Mouse (Mus musculus) adrenal gland, postnatal 14 days (tissue): ENCODE measurements around the gene Cstf1. TPM values are rescaled to one million over a fixed set of nuclear protein-coding genes. Genes with fewer than 3 reads are reported as not detected.
A peak's percentile ranks its signal among the peaks of the same experiment; 100 is the strongest.

Experiments
- DNase-seq: peaks from one replicate; pipeline ENCODE4 v3.0.0; 2021; ENCODE audit warnings: mixed read lengths
- total RNA-seq: library from RNA; stranded (reverse); gene quantifications from 2 replicates; pipeline ENCODE4 v1.2.3, GENCODE M21; 2021

The Cstf1 gene
- total RNA-seq, 1 experiment from 2014 or later = 36.1 TPM

DNA sequence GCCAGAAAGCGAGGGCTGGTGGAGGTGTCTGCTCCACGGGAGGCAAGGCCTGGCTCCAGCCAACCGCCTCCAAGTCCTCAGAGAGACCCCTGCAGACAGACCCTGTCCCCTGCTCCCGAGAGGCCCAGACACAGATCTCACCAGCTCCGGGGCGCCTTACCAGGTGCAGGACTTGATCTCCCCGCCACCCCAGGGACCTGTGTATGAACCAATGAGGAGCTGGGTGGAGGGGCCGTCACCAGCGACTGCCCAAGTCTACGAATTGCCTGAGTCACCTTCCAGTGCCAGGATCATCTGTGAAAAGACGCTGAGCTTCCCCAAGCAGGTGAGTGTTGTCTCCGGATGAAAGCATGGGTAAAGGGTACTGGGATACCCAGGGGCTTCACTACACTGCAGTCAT is 45.7 kb downstream of the Cstf1 start:
- DNase-seq = no peak

DNA sequence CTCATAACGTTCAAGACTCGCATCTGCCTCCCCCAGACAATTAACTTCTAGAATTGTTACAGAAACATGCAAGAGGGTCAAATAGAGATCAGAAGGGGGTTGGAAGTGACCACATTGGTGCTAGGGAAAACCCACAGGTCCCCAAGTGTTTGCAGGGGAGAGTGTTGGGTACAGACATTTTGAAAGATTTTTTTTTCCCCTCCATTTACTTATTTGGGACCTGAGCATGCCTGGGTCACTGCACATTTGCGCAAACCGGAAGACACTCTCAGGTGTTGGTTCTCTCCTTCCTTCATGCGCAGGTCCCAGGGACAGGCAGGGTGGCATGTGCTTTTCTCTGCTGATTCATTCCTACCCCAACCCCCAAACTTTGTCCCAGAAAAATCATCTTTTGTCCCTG is 46.4 kb downstream of the Cstf1 start:
- no peak for DNase-seq

DNA sequence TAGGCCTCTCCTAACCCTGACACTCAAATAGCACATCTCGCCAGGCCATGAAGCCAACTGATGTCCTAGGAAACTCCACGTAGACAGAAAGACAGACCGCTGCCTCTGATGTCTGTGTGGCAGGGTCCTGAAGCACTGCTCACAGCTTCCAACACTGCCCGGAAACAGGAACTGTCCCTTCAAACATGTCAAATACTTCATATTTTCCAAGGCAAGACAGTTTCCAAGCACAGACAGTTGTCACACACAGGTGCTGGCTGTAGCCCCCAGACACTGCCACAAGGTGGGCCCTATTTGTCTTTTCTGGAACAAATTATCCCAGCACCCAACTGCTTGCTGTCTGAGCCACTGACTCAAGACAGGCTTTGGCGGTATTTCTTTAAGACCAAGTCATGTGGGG is 47.7 kb downstream of the Cstf1 start:
- DNase-seq = no peak

DNA sequence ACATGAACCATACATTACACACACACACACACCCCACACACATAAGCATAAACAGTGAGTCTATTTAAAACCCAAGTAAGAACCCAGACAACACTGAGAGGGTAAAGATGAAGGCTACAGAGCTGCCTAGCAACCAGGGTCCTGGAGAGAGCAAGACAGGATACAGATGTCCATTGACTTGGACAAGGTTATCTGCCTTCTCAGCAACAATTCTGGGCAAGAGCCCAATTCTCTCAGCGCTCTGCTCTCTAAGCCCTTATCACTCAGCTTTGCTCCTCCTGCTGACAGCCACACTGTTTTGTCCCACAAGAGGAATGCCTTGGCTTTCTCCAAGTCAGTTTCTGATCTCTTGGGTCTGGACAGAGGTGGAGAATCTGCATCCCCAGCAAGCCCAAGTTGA is 60.1 kb downstream of the Cstf1 start:
- DNase-seq = peak; percentile 65

Other genes with a start within 250 kb of the Cstf1 start
- gene Mc3r, start 122.2 kb upstream of the Cstf1 start, total RNA-seq = not detected in 2 replicates
- 17.1 and 26.9 TPM in 2 replicates for gene Fam210b, start 25.1 kb upstream of the Cstf1 start, total RNA-seq
- 10.5 and 14.6 TPM in 2 replicates for gene Aurka, start 146 bp upstream of the Cstf1 start, total RNA-seq
- gene Cass4, start 23.1 kb downstream of the Cstf1 start, total RNA-seq = 0.15 and 0.53 TPM in 2 replicates
- gene Rtf2, start 69.9 kb downstream of the Cstf1 start, total RNA-seq = 66.2 and 71.8 TPM in 2 replicates
- not detected in 2 replicates for gene Gcnt7, start 87.9 kb downstream of the Cstf1 start, total RNA-seq
- gene Fam209, start 101.8 kb downstream of the Cstf1 start, total RNA-seq = 0.94 TPM in 1 of 2 replicates, not detected in the other
- gene Tfap2c, start 178.9 kb downstream of the Cstf1 start, total RNA-seq = not detected in 2 replicates